Mouse (Mus musculus) thymus, adult 2 months (tissue): ENCODE measurements at regions not wholly inside any gene's neighbourhood (a gene's known extent, or its start where the extent isn't known, plus 50 kb on each side); places are given as distances from the start of the nearest gene placed in this dataset.

Experiments
- CTCF ChIP-seq: fragments of 200-500 bp; IDR thresholded peaks from 2 replicates; pipeline ENCODE4 v1.5.1; 2012; ENCODE audit warnings: mild to moderate bottlenecking, control low read depth, low read length, moderate library complexity, borderline replicate concordance; ENCODE audit not compliant: control insufficient read depth, poor library complexity, insufficient read depth; ENCODE audit errors: extremely low read depth
- POLR2A ChIP-seq: fragments of 200-500 bp; IDR thresholded peaks from 2 replicates; pipeline ENCODE4 v1.6.1; 2012; ENCODE audit warnings: mild to moderate bottlenecking, low read length, control low read depth, moderate library complexity; ENCODE audit not compliant: control insufficient read depth, poor library complexity, insufficient read depth; ENCODE audit errors: extremely low read depth

DNA sequence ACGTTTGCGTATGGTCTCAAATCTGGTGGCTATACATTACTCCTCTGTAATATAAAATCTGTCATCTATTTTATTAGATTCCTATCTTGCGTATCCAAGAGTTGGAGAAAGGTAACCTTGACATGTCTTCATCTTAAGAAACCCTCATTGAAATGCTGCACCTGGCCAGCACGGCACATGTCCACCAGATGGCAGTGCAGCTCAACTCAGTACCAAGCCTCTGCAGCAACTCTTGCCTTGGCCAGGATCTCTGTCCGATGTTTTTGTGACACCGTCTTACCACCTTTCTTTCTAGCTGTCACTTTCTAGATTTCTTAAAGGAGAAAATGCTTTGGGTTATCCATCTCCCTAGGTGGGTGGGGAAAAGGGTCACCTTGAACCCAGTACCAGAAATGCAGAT, 134.1 kb upstream of the Dcn start:
- TF ChIP-seq CTCF: peak; percentile 82
- TF ChIP-seq POLR2A: no peak
